Mouse (Mus musculus) c-Kit-positive CD71-positive TER-119-positive erythroid progenitor cells, embryonic 14.5 days (primary cell): ENCODE results near the gene Mcrip1.
"Not testable (repeated sequence)": the region's sequence is repeated elsewhere in the genome, so short reads cannot be mapped to it uniquely, and the experiment has no call there.

Experiments
- DNase-seq: peaks from one replicate; pipeline ENCODE4 v3.0.0-alpha.2; 2013; ENCODE audit warnings: low spot score

Gene Mcrip1

GRCm38 (mm10) chr11:120542376-120542775 lies 7.2 kb downstream of the Mcrip1 start:
- DNase-seq, result no peak

- DNase-seq, result no peak
These were observed 7.6 kb downstream of the Mcrip1 start for GRCm38 (mm10) chr11:120541907-120542306.

DNA sequence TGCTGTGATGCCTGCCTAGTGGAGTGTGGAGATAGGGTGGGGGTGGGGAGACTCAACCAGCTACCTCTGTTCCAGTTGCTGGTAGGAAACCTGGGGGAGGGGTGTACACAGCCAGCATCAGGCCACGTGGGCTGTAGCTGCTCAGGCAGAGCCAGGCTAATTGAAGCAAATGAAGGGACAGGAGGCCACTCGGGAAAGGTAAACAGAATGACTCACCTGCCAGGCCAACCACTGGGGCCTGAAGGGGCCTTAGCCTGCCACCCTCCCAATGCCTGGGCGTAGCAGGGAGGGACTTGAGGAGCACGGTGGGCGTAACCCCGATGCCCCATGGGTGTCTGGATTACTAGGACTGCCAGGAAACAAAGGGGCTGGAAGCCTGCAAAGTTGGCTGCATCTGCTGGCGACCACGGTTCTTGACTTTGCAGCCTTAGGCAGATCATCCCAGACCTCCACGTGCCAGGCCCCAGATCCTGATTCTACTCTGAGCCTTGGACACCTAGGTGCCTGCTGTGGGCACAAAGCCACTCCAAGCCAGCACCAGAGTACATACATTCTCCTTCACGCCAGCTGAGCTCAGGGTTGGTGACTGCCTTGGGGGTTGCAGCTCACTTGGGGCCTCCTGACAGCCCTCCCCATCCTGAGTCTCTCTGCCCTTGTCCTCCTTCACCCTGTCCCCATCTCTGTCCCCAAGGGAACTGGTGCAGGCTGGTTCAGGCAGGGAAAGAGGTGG lies 10.1 kb downstream of the Mcrip1 start:
- no peak for DNase-seq

DNA sequence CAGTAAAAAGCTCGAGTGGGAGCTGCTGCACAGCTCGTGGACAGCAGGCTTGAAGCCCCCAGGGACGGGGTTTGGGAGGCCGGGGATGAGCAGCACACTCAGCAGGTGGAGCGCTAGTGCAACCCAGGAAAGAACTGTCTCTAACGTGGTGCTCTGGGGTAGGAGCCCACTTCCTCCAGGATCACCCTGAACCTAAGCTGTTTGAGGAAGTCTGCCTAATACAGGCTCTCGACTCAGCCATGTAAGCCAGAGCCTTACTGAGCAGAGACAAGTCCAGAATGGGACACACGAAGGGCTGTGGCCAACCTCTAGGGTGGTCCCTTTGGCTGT lies 10.6 kb downstream of the Mcrip1 start:
- DNase-seq, result no peak

GRCm38 (mm10) chr11:120538485-120538884 lies 11.0 kb downstream of the Mcrip1 start:
- DNase-seq, result no peak

DNA sequence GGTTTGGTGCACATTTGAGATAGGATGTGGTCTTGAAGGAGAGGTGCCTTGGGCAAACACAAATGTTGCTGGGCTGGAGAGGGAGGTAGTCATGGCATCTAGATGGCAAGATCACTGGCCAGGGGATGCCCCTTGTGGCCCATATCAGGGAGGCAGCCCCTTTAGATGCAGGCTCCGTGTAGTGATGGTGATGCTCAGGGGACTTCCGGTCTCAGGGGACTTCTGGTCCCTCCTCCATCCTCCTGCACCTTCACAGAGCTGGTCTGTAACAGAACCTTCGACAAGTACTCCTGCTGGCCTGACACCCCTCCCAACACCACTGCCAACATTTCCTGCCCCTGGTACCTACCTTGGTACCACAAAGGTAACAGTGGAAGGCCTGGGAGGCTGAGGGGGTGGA lies 13.7 kb downstream of the Mcrip1 start:
- DNase-seq, result no peak

DNA sequence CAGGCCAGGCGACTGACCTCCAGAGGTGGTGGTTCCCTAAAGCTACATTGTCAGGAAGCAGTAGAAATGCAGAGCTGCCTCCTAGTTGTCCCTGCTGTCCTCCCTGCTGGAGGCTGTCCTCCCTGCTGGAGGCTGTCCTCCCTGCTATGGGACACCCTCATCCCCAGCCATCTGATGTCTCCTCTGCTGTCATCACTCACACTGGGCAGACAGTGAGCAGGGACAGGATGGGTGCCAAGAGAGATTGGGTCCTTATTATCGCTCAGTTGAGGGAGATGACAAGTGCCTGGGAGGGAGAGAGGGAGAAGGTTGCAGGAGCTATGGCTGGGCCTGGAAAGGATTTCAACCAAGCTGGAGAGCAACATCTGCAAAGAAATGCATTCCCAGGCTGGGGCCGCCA lies 14.4 kb downstream of the Mcrip1 start:
- DNase-seq, result no peak

GRCm38 (mm10) chr11:120534093-120534492 lies 15.4 kb downstream of the Mcrip1 start:
- no peak for DNase-seq

GRCm38 (mm10) chr11:120531646-120532045 lies 17.9 kb downstream of the Mcrip1 start:
- DNase-seq, result no peak

DNA sequence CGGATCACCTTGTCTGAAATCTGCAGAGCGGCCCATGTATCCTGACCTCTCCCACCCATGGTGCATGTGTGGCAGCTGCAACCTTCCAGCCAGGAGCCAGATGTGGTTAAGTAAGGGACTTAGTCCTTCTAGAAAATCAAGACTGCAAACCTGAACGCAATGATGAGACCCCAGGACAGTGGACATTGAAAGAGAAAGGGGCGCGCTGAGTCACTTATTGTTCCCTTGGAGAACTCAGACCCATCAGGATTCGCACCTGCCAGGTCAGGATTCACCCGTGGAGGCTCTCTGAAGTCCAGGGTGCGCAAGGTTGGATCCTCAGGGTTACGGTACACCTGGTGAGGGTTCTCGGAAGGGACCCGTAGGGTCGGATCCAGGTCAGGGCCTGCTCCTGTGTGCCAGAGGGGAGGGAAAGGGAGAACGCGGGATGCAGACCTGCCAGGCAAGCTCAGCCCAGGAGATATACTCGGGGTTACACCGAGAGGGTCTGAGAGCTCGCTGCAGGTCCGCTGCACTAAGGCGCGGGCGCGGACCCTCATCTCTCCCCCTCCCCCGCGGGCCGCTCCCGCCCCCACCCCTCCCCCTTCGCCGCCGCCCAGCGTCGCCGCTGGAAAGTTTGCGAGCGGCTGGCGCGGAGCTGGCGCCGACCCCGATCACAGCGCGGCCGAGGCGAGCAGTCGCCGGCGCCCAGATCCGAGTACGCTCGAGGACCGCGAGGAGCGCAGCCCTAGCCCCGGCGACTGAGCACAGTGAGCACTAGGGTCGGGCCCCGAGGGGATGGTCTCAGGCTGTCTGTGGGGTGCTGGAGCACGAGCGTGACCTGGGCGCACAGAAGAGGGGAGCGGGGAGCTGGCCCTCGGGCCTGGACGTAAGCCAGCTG lies 19.2 kb downstream of the Mcrip1 start, which contains the start of gene Gcgr:
Gene Gcgr (plus strand): TSS at position 615 of the 880 bp plus-strand sequence.
- no peak for DNase-seq

DNA sequence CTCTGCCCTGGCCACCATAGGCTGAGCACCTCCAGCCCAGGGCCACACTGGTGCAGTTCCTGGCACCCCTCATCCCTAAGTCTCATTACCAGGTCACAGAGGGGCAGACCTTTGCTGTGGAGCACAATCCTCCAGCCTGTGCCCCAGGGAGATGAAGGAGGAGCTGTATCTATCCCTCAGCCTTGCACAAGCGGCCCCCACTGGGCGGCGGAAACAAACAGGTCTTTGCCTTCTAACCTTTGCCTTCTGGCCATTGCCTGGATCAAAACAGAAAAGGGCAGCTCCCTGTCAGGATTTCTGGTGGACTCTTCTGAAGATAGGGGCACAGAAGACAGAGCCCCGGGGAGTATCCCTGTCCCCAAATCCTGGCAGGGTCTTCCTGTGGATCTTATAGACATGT lies 20.6 kb downstream of the Mcrip1 start:
- no peak for DNase-seq

DNA sequence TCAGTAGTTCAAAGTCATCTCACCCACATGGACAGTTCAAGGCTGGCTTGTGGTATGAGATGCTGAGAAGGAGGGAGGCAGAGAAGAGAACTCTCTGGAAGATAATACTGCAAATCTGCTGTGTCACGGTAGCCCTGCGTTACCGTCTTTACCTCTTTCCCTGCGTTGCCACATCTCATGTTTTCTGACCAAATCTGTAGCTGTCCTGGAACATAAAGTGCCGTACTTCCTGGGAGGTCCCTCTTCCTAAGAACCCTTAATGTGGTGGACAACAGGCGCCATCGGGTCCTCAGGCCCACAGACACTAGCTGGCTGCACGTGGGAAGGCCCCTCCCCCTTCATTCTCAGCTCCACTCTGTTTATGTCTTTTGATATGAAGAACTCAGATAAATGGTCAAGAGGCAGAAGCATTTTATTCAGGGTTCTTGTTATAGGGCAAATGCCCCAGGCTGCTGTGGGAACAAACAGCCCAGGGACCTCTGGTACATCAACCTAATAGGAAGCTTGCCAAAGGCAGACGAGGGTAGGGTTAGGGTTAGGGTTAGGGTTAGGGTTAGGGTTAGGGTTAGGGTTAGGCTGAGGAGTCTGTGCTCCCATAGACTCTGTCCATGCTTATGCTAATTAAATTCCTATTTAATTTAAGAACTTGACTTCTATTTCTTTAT lies 21.7 kb downstream of the Mcrip1 start:
- DNase-seq, result no peak

- no peak for DNase-seq
These were observed 23.6 kb downstream of the Mcrip1 start for GRCm38 (mm10) chr11:120525959-120526358.

- DNase-seq, result no peak
These were observed 26.9 kb downstream of the Mcrip1 start for GRCm38 (mm10) chr11:120522581-120522980.

DNA sequence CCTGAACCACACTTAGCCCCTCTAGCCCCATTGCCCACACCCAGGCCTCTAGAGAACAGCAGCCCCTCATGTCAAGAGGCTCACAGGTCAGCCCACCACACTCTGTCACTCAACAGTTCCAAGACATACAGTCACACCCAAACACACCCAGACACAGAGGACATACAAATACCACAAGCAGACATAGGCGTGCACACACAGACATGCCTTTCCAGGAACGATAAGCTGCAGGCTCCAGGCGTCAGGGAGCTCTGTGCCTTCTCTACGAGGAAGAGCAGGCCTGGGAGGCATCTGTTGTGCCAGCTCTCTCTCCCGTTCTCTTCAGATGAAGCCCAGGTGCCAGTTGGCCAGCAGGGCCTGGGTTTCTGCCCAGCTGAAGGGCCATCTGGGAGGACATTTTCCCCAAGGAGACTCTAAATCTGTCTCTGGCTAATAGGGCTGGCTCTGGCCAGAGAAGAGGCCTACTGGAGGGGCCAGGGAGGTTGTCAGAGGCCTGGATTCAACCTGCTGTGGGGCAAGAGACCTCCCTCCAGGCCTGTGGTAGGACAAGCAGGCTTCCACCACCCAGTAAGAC lies 28.5 kb downstream of the Mcrip1 start:
- peak; percentile 50 for DNase-seq

DNA sequence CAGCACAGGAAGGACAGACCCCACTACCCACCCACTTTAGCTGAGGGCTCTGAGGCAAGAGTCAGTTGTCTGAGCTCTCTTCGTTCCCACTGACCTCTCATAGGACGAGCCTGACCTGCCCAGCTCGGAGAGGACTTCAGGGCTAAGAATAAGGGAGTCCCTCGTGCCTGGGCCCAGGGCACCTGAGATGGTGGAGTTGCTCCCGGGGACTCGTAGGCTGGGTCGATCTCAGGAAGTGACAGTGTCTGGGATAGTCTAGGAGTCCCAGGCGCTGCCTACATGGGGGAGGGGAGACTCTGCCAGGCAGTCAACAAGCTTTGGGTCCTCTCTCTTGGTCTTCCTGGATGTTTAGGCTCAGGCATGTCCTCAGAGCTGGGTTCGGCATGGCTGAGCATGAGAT lies 29.0 kb downstream of the Mcrip1 start:
- DNase-seq, result no peak

- no peak for DNase-seq
These were observed 29.8 kb downstream of the Mcrip1 start for GRCm38 (mm10) chr11:120519738-120520137.

DNA sequence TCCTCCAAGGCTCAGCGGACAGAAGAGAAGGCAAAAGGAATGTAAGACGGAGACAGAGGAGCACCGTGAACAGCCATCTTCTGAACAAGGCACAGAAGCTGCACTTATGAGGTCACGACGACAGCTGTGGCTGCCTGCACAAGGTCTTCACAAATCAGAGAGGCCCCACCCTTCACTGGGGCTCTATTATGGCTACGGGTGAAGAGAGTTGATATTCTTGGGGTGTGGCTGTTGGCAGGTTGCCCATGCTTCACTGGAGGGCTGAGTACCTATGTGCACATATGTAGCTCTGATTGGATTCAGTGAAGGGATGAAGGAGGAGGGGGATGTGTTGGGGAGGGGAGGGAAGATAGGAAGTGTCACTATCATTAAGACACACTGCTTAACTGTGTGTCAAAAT lies 31.0 kb downstream of the Mcrip1 start:
- DNase-seq, result peak; percentile 73

DNA sequence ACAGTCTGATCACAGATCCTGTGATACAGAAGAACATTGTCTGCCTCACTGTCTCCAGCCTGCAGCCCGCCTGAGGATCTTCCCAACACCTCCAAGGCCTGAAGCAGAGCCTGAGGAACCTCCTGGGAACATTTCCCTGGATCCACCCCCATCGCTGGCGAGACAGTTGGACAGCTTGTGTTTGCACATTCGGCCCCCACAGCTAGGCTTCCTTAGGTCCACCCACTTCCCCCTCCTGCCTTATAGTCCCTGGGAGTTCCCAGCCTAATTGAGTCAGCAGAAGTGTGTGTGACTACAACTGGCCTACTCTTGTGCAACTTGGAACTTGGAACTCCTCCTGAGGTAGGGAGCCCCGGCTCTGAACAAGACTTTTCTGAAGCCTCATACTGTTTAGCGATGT lies 31.5 kb downstream of the Mcrip1 start:
- no peak for DNase-seq

DNA sequence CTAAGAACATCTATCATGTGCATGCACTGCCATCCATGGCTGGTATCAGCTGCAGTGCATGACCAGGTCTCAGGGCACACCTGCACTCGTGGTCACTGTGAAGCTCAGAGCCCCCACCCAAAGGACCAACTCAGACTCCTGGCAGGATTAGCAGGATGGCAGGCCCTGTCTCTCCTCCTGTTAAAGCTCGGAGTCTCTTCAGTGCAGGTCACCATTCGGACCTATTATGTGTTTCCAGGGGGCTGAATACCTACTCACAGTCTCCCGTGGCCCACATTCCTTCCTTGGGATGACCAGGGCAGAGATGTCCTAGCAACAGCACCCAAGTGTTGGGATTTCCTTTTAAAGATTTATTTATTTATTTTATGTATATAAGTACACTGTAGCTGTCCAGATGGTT lies 32.4 kb downstream of the Mcrip1 start:
- DNase-seq, result no peak

- DNase-seq, result peak; percentile 73
These were observed 33.9 kb downstream of the Mcrip1 start for GRCm38 (mm10) chr11:120515611-120516010.

- DNase-seq, result not testable (repeated sequence)
These were observed 35.3 kb downstream of the Mcrip1 start for GRCm38 (mm10) chr11:120514262-120514661.
